Mouse (Mus musculus) left cerebral cortex, adult 9 months (tissue): Measurements from ENCODE around the gene Gm10147.
"Not testable (repeated sequence)": the region's sequence is repeated elsewhere in the genome, so short reads cannot be mapped to it uniquely, and the experiment has no call there.

Experiments used
- DNase-seq, 2 experiments: peaks; one replicate each; pipeline ENCODE4 v3.0.0; 2022; ENCODE audit warnings: low spot score in 2 of 2

Gene Gm10147

GRCm38 (mm10) chrX:28607742-28608141, at the start of gene Gm10147:
Gene Gm10147, minus strand, starts transcription at chrX:28607842.
- not testable (repeated sequence) for DNase-seq
